Mouse (Mus musculus): ENCODE data around the gene Ccdc30.

Gene Ccdc30

DNA sequence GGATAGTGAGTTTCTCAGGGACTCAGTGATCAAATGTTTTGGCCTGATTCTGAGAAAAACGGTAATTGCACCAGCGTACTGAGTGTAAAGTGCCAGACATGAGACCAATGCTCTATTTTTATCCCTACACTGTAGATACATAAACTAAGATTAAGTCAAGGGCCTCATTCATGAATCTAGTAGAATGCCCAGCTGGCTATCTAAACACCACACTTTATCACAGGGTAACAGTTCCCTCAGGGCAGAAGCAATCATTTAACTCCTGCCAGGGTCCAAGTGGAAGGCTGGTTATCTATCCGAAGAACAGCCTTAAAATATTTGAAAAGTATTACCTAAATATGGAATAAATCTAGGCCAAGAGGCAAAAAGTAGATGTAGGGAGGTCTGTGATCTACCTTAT is 2.6 kb upstream of the Ccdc30 start:
- DNase-seq (ENCODE audit: low read depth in 2 of 2, low spot score in 2 of 2): no peak

DNA sequence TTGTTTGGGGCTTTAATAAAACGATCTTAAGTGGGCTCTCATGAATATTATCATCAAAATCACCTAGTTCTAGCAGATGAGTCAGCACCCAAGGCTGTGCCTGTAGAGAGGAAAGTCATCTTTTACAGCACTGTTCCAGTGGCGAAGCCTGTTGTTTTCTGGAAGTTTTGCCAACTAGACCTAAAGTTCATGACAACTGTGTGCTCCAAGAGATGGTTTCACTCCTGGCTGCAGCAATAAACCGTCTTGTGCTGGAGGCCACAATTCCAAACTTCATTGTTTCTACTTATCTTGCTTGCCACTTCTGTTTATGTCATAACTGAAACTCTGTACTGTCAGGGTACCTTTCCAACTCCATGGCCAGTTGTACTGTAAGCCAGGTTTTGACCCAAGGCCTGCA is 1.9 kb upstream of the Ccdc30 start:
- DNase-seq (ENCODE audit: low read depth in 2 of 2, low spot score in 2 of 2): no peak

GRCm38 (mm10) chr4:119412791-119413190 is 2.5 kb downstream of the Ccdc30 start:
- DNase-seq (ENCODE audit: low read depth in 2 of 2, low spot score in 2 of 2): no peak

- no peak for DNase-seq (ENCODE audit: low read depth in 2 of 2, low spot score in 2 of 2)
Measured at GRCm38 (mm10) chr4:119411877-119412650, 3.3 kb downstream of the Ccdc30 start.

DNA sequence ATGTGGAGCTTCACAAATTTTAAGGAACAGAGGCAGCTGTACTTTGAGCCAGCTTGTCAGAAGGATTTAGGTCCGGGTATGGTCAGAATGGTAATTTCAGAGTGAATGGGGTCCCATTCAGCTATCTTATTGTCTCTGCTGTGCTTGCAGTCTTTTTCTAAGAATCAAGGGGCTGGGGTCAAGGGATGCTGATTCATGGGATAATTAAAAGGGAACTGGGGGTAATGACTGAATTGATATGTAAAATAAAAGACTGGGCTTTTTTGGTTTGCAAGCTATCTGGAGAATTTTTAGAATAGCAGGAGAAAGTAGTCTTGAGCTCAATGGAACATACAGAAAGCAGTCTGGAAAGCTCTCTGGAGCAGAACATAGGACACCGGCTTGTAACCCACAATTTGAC is 11.9 kb downstream of the Ccdc30 start:
- DNase-seq (ENCODE audit: low read depth in 2 of 2, low spot score in 2 of 2): no peak

DNA sequence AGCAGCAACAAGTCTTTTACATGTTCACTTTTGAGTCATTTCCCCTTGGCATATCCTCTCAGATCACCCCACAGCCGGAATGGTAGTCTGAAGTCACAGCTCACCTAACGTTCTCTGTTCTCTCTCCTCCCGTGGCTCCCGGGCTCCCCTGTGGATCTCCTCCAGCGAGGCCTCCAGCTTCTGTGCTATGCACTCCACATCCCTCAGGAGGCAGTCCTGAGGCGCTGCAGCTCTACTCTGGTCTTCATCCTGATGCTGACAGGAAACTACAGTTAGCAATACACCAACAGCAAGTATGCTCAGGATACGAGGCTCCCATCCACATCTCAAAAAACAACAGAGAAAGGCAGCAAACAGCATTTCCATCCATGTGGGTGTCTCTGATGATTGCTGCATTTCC is 14.4 kb downstream of the Ccdc30 start:
- DNase-seq (ENCODE audit: low read depth in 2 of 2, low spot score in 2 of 2): no peak

- DNase-seq (ENCODE audit: low read depth in 2 of 2, low spot score in 2 of 2): no peak
Measured at GRCm38 (mm10) chr4:119398751-119399150, 16.6 kb downstream of the Ccdc30 start.

- DNase-seq (ENCODE audit: low read depth in 2 of 2, low spot score in 2 of 2): no peak
Measured at GRCm38 (mm10) chr4:119390369-119390768, 25.0 kb downstream of the Ccdc30 start.

- no peak for DNase-seq (ENCODE audit: low read depth in 2 of 2, low spot score in 2 of 2)
Measured at GRCm38 (mm10) chr4:119389184-119389583, 26.1 kb downstream of the Ccdc30 start.

- DNase-seq (ENCODE audit: low read depth in 2 of 2, low spot score in 2 of 2): no peak
Measured at GRCm38 (mm10) chr4:119381471-119382190, 33.7 kb downstream of the Ccdc30 start.

DNA sequence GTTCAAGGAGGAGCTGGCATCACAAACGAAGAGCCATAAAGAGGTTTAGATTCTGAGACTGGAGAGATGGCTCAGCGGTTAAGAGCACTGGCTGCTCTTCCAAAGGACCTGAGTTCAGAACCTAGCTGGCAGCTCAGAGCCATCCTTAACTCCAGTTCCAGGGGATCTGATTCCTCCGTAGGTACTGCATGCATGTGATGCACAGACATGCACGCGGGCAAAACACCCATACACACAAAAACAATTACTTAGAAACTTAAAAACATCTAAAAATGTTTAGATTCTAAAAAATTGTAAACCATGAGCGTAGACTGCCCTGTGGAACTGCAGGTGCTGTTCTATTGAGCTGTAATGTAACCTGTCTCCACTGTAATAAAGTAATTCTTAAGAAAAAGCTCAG is 45.9 kb downstream of the Ccdc30 start:
- DNase-seq (ENCODE audit: low read depth in 2 of 2, low spot score in 2 of 2): no peak

- no peak for DNase-seq (ENCODE audit: low read depth in 2 of 2, low spot score in 2 of 2)
Measured at GRCm38 (mm10) chr4:119366758-119367526, 48.4 kb downstream of the Ccdc30 start.

DNA sequence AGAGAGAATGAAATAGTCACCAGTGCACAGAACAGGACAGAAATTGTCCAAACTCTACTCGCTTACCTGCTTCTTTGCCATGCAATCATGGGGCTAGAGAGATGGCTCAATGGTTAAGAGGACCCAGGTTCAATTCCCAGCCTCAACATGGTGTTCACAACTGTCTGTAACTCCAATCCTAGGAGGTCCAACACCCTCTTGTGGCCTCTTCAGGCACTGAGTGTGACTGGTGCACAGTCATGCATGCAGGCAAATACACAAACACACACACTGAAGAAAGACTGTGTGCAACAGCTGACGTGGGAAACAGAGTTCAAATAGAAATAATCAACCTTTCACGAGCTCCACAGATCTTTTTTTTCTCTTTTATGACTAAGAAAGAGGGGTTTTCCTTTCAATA is 53.1 kb downstream of the Ccdc30 start:
- no peak for DNase-seq (ENCODE audit: low read depth in 2 of 2, low spot score in 2 of 2)

GRCm38 (mm10) chr4:119359196-119359971 is 55.9 kb downstream of the Ccdc30 start:
- peak; percentile 4 to 21 for DNase-seq (ENCODE audit: low read depth in 2 of 2, low spot score in 2 of 2)

DNA sequence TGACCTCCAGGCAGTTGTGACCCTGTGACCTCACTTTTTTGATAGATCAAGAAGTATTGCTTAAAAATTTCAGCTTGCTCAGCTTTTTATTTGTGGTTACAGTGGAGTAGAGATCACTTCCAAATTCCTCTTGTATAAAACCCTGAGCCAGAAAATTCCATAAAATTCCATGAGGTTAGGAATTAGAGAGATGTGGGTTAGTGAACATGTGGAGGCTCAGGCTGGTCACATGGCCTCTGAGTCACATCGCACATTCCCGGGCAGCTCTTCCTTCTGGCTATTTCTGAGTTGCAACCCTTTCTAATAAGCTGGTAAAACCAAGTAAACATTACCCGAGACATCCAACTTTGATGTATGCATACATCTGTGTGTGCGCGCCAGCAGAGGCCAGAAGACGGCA is 69.8 kb downstream of the Ccdc30 start:
- no peak for DNase-seq (ENCODE audit: low read depth in 2 of 2, low spot score in 2 of 2)

DNA sequence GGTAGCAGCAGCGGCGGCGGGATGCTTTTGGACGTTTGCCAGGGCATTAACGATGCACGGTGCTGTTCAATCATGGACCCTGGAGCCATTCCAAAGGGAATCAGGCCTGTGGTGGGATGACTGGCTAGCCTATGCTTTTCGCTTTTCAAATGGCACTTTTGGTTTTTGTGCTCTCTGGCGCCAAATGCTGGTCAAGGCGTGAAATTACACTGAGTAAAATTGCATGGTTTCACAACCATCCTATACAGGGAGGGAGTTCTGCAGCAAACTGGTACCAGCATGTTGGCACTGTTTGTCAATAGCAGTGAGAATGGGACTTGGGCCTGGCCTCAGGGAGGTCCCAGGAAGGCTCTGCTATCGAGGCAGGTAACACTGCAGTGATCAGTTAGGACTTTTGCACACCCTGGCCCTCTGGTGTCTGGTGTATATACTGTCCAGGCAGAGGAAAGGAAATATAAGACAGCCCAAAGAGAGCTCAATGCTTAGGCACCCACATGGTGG is 76.4 kb downstream of the Ccdc30 start:
- peak in 1 of 2 experiments; percentile 34 for DNase-seq (ENCODE audit: low read depth in 2 of 2, low spot score in 2 of 2)

GRCm38 (mm10) chr4:119338422-119338821 is 76.9 kb downstream of the Ccdc30 start:
- no peak for DNase-seq (ENCODE audit: low read depth in 2 of 2, low spot score in 2 of 2)

DNA sequence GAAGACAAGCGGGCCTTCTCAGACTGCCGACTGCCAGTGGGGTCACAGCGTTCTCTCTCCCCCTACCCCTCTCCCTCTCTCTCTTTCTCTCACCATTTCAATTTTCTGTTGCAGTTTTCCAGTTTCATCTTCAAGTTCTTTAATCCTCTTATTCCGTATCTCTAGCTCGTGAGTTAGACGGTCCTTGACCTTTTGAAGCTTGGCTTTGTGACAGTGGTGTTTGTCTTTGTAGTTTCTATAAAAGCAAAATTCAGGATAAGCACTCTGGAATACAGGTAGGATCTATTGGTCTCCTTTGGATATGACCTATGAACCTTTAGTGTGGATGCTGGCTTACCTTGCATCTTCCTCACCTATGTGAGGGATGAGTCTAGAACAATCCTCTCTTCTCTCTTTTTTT is 81.8 kb downstream of the Ccdc30 start:
- DNase-seq (ENCODE audit: low read depth in 2 of 2, low spot score in 2 of 2): no peak

- no peak for DNase-seq (ENCODE audit: low read depth in 2 of 2, low spot score in 2 of 2)
Measured at GRCm38 (mm10) chr4:119320896-119321550, 94.3 kb downstream of the Ccdc30 start.

- peak; percentile 90 to 92 for DNase-seq (ENCODE audit: low read depth in 2 of 2, low spot score in 2 of 2)
Measured at GRCm38 (mm10) chr4:119320131-119320830, 95.0 kb downstream of the Ccdc30 start, which contains the start of gene Ppih. Gene Ppih, minus strand, starts transcription at chr4:119320546.
